Mouse (Mus musculus) bone marrow macrophage, adult 2 months (primary cell): ENCODE measurements around the gene Stx4a. TPM values are rescaled to one million over a fixed set of nuclear protein-coding genes. Genes with fewer than 3 reads are reported as not detected.

Experiments used
- H3K27ac ChIP-seq: 2 replicates; pipeline ENCODE4 v1.5.1; 2012; ENCODE audit warnings: low read depth, low read length; ENCODE audit not compliant: insufficient read depth
- H3K4me1 ChIP-seq: 2 replicates; pipeline ENCODE4 v1.6.1; 2012; ENCODE audit warnings: low read length; ENCODE audit not compliant: control insufficient read depth, insufficient read depth
- H3K4me3 ChIP-seq: 2 replicates; pipeline ENCODE4 v1.5.1; 2012; ENCODE audit warnings: mild to moderate bottlenecking, low read length, moderate library complexity; ENCODE audit not compliant: insufficient read depth
- CTCF ChIP-seq: IDR thresholded peaks from 2 replicates; pipeline ENCODE4 v1.5.1; 2012; ENCODE audit warnings: low read depth, mild to moderate bottlenecking, low read length, moderate library complexity
- POLR2A ChIP-seq: IDR thresholded peaks from 2 replicates; pipeline ENCODE4 v1.6.1; 2012; ENCODE audit warnings: mild to moderate bottlenecking, low read depth, low read length, borderline replicate concordance
- polyA plus RNA-seq: library from polyadenylated mRNA; stranded (reverse); fragments of >200 nt; gene quantifications from 2 replicates; pipeline ENCODE4 v1.2.4, GENCODE M21; 2012; ENCODE audit not compliant: missing spikeins, insufficient read depth, insufficient read length

The Stx4a gene
- polyA plus RNA-seq, 1 experiment: 152 TPM

GRCm38 (mm10) chr7:127813821-127814220 lies 10.3 kb upstream of the Stx4a start:
- H3K27ac ChIP-seq: no peak overlapping the region
- H3K4me1 ChIP-seq: peaks cover 4% of the 10 kb centered on the region; the same call in 1 of the 2 replicates
- TF ChIP-seq POLR2A (no peak), CTCF (no peak)
- no peak overlapping the region for H3K4me3 ChIP-seq

- TF ChIP-seq POLR2A (no peak), CTCF (no peak)
- Histone ChIP-seq H3K4me1 (peaks cover 4% of the 10 kb centered on the region; the same call in 1 of the 2 replicates), H3K4me3 (no peak overlapping the region), H3K27ac (no peak overlapping the region)
These were observed 9.7 kb upstream of the Stx4a start for GRCm38 (mm10) chr7:127814241-127814921.

GRCm38 (mm10) chr7:127815116-127815665 lies 8.9 kb upstream of the Stx4a start:
- TF ChIP-seq CTCF (no peak), POLR2A (no peak)
- Histone ChIP-seq H3K4me3 (no peak overlapping the region), H3K27ac (no peak overlapping the region), H3K4me1 (peaks cover 4% of the 10 kb centered on the region; the same call in 1 of the 2 replicates)

GRCm38 (mm10) chr7:127815954-127816821 lies 7.9 kb upstream of the Stx4a start:
- Histone ChIP-seq H3K27ac (no peak overlapping the region), H3K4me1 (peaks cover 4% of the 10 kb centered on the region; the same call in 1 of the 2 replicates), H3K4me3 (no peak overlapping the region)
- TF ChIP-seq CTCF: no peak
- no peak for TF ChIP-seq POLR2A

GRCm38 (mm10) chr7:127817053-127817452 lies 7.0 kb upstream of the Stx4a start:
- Histone ChIP-seq H3K27ac (no peak overlapping the region), H3K4me1 (peaks cover 4% of the 10 kb centered on the region; the same call in 1 of the 2 replicates)
- no peak for TF ChIP-seq POLR2A
- TF ChIP-seq CTCF: no peak

GRCm38 (mm10) chr7:127817776-127818175 lies 6.3 kb upstream of the Stx4a start:
- no peak overlapping the region for H3K4me3 ChIP-seq
- no peak overlapping the region for H3K27ac ChIP-seq
- H3K4me1 ChIP-seq: peaks cover 9% of the 10 kb centered on the region
- TF ChIP-seq POLR2A: no peak

More at GRCm38 (mm10) chr7:127817053-127817452, 7.0 kb upstream of the Stx4a start:
- H3K4me3 ChIP-seq: no peak overlapping the region

GRCm38 (mm10) chr7:127820836-127821509 lies 3.1 kb upstream of the Stx4a start:
- Histone ChIP-seq H3K4me3 (no peak overlapping the region), H3K4me1 (peaks cover 6% of the 10 kb centered on the region; the same call in 1 of the 2 replicates)
- TF ChIP-seq CTCF (no peak), POLR2A (no peak)

GRCm38 (mm10) chr7:127822494-127822893 lies 1.6 kb upstream of the Stx4a start:
- peaks cover 6% of the 10 kb centered on the region; the same call in 1 of the 2 replicates for H3K4me1 ChIP-seq
- TF ChIP-seq CTCF: no peak
- no peak for TF ChIP-seq POLR2A
- H3K27ac ChIP-seq: no peak overlapping the region
- no peak overlapping the region for H3K4me3 ChIP-seq

More at GRCm38 (mm10) chr7:127820836-127821509, 3.1 kb upstream of the Stx4a start:
- no peak overlapping the region for H3K27ac ChIP-seq

GRCm38 (mm10) chr7:127823236-127824171 lies 590 bp upstream of the Stx4a start:
- Histone ChIP-seq H3K4me3 (no peak overlapping the region), H3K27ac (no peak overlapping the region), H3K4me1 (peaks cover 6% of the 10 kb centered on the region; the same call in 1 of the 2 replicates)
- no peak for TF ChIP-seq POLR2A
- TF ChIP-seq CTCF: no peak
